Mouse (Mus musculus) heart, adult 2 months (tissue): ENCODE measurements around the gene Sdk2.

Source experiments
- CTCF ChIP-seq: fragments of 200-600 bp; IDR thresholded peaks from 2 replicates; pipeline ENCODE4 v1.8.1; 2022; ENCODE audit warnings: antibody characterized with exemption, mild to moderate bottlenecking, moderate library complexity
- EP300 ChIP-seq: fragments of 200-500 bp; IDR thresholded peaks from 2 replicates; pipeline ENCODE4 v1.6.1; 2011; ENCODE audit warnings: low read depth, low read length, control low read depth; ENCODE audit not compliant: insufficient read depth
- POLR2A ChIP-seq: fragments of 200-500 bp; IDR thresholded peaks from 2 replicates; pipeline ENCODE4 v1.6.1; 2011; ENCODE audit warnings: mild to moderate bottlenecking, low read depth, low read length, control low read depth; ENCODE audit not compliant: insufficient read depth

DNA sequence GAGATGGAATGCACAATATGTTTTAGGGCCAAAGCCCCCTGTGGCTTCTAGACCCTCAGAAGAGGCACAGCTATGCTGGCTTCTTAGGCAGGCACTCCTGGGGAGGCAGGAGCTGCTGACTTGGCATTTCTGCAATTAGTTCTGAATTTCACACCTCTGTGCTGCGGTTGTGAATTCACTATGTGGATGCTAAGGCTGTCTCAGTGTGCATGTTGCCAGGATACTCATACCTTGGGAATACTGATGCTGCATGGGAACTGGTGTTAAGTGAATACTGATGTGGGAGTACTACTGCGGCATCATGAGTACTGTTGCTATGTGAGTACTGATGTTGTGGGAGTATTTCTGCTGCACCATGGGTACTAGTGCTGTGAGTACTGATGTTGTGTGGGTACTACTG is 284.4 kb downstream of the Sdk2 start:
- TF ChIP-seq CTCF (no peak), EP300 (no peak), POLR2A (no peak)
